Mouse (Mus musculus) hindbrain, embryonic 10.5 days (tissue): ENCODE measurements at regions not wholly inside any gene's neighbourhood (a gene's known extent, or its start where the extent isn't known, plus 50 kb on each side); places are given as distances from the start of the nearest gene placed in this dataset.

Experiments
- DNase-seq: peaks from one replicate; pipeline ENCODE4 v3.0.0-alpha.2; 2017; ENCODE audit warnings: low spot score
- H3K27ac ChIP-seq: fragments of 300-500 bp; sonication (generic); 2 replicates; pipeline ENCODE4 v1.5.1; 2016; ENCODE audit warnings: mild to moderate bottlenecking, moderate library complexity
- H3K27me3 ChIP-seq: fragments of 300-500 bp; sonication (generic); 2 replicates; pipeline ENCODE4 v1.6.1; 2016; ENCODE audit warnings: mild to moderate bottlenecking; ENCODE audit not compliant: poor library complexity, insufficient read depth, severe bottlenecking
- H3K36me3 ChIP-seq: fragments of 300-500 bp; sonication (generic); 2 replicates; pipeline ENCODE4 v1.6.1; 2016; ENCODE audit warnings: mild to moderate bottlenecking, moderate library complexity
- H3K4me1 ChIP-seq: fragments of 300-500 bp; sonication (generic); replicated peaks from 2 replicates; pipeline ENCODE4 v1.6.1; 2016; ENCODE audit warnings: mild to moderate bottlenecking
- H3K4me3 ChIP-seq: fragments of 300-500 bp; sonication (generic); 2 replicates; pipeline ENCODE4 v1.5.1; 2016; ENCODE audit warnings: mild to moderate bottlenecking, moderate library complexity
- H3K9me3 ChIP-seq: fragments of 300-500 bp; sonication (generic); 2 replicates; pipeline ENCODE4 v1.6.1; 2016; ENCODE audit warnings: mild to moderate bottlenecking, moderate library complexity
- WGBS: fragments of 180-500 bp; shearing (Covaris S2); methylation state at CpG from one replicate; pipeline ENCODE4 v1.1.7; 2016; 5-methylcytosine and 5-hydroxymethylcytosine counted together

- no peak overlapping the region for H3K27ac ChIP-seq
- WGBS, result 76% methylated on average over 1 of the region's 1 CpGs
- no peaks in the 10 kb centered on the region for H3K9me3 ChIP-seq
- no peak overlapping the region for H3K4me3 ChIP-seq
- H3K4me1 ChIP-seq, result no peaks in the 10 kb centered on the region
- no peaks in the 10 kb centered on the region for H3K27me3 ChIP-seq
- H3K36me3 ChIP-seq, result no peaks in the 10 kb centered on the region
- no peak for DNase-seq
Measured at GRCm38 (mm10) chr2:48378160-48378559, 435.7 kb upstream of the Acvr2a start.

GRCm38 (mm10) chr2:48378749-48379148, 435.2 kb upstream of the Acvr2a start:
- H3K27me3 ChIP-seq, result no peaks in the 10 kb centered on the region
- no peaks in the 10 kb centered on the region for H3K4me1 ChIP-seq
- H3K36me3 ChIP-seq, result no peaks in the 10 kb centered on the region
- DNase-seq, result no peak
- H3K9me3 ChIP-seq, result no peaks in the 10 kb centered on the region
- no peak overlapping the region for H3K4me3 ChIP-seq
- H3K27ac ChIP-seq, result no peak overlapping the region
- WGBS, result 90% methylated on average over 2 of the region's 2 CpGs

DNA sequence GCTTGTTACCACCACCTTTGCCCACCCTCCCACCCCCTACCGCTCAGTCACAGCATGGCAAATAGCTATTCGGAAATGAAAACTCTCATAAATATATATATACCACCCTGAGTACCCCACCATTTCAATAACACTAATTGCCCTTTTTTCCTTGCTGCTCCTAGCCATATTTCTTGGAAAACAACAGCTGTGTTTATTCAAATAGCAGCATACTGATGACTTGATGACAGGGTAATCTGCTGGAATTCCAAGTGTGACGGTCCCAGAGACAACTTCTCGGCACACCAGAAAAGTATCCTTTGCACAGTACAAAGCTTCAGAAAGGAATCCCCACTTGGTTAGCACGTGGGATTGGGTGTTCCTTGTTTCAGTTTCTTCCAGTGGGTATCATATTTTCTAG, 433.8 kb upstream of the Acvr2a start:
- no peaks in the 10 kb centered on the region for H3K36me3 ChIP-seq
- WGBS, result 70% methylated on average over 5 of the region's 5 CpGs
- no peak overlapping the region for H3K27ac ChIP-seq
- no peaks in the 10 kb centered on the region for H3K27me3 ChIP-seq
- DNase-seq, result no peak
- no peak overlapping the region for H3K4me3 ChIP-seq
- no peaks in the 10 kb centered on the region for H3K4me1 ChIP-seq
- no peaks in the 10 kb centered on the region for H3K9me3 ChIP-seq

- WGBS, result 77% methylated on average over 2 of the region's 2 CpGs
- H3K36me3 ChIP-seq, result no peaks in the 10 kb centered on the region
- no peak overlapping the region for H3K4me3 ChIP-seq
- H3K27me3 ChIP-seq, result no peaks in the 10 kb centered on the region
- H3K4me1 ChIP-seq, result no peaks in the 10 kb centered on the region
- no peak overlapping the region for H3K27ac ChIP-seq
- H3K9me3 ChIP-seq, result no peaks in the 10 kb centered on the region
- no peak for DNase-seq
Measured at GRCm38 (mm10) chr2:48380786-48381185, 433.1 kb upstream of the Acvr2a start.

DNA sequence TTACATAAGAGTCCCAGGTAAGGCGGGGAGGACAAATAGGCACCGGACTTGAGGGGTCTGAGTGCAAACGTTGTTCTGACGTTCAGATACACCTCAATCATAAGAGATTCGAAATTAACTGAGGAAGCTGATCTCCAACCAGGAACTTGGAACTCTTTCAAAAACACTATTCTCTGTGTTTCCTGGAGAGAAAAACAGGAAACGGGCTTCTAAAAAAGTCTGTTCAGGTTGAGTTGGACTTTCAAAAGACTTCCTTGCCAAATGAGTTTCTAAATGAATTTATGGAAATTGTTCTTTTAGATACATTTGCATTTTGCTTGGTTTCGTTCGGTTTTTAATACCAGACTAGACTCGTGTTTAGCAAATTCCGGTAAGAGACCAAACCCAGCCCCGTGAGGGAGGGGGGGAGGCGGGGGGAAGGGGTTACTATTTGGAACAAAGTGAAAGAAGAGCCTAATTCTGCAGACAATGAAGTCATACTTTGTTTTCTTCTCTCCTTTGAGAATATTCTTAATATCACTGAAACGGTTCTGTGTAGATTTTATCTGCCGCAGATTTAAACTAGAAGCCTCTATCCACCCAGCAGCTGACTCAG, 432.3 kb upstream of the Acvr2a start:
- no peak for DNase-seq
- H3K9me3 ChIP-seq, result no peaks in the 10 kb centered on the region
- no peaks in the 10 kb centered on the region for H3K4me1 ChIP-seq
- H3K4me3 ChIP-seq, result no peak overlapping the region
- H3K27ac ChIP-seq, result no peak overlapping the region
- WGBS, result 90% methylated on average over 14 of the region's 14 CpGs
- H3K36me3 ChIP-seq, result no peaks in the 10 kb centered on the region
- H3K27me3 ChIP-seq, result no peaks in the 10 kb centered on the region

DNA sequence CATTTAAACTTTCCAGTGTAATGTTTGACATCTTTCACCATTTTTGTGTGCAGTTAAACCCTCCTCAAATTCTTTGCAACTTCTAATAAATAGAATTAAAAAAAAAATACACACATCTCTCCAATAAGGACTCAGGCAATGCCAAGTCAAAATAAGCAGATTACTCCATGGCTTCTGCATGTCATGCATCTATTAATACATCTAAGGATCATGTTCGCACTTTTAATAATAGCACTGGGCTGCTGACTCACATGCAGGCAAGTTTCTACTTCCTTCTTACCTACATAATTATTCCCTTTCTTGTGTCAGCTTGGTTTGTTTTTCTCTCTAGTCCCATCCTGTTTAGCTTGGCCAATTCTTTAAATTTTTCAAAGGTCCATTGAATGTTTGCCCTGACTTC, 415.4 kb upstream of the Acvr2a start:
- H3K4me1 ChIP-seq, result 0 out of 2 replicates have a peak, but pooled peaks cover 2% of the 10 kb centered on the region
- no peak overlapping the region for H3K27ac ChIP-seq
- H3K36me3 ChIP-seq, result no peaks in the 10 kb centered on the region
- no peaks in the 10 kb centered on the region for H3K27me3 ChIP-seq
- no peaks in the 10 kb centered on the region for H3K9me3 ChIP-seq
- 91% methylated on average over 1 of the region's 1 CpGs for WGBS
- DNase-seq, result no peak
- no peak overlapping the region for H3K4me3 ChIP-seq

DNA sequence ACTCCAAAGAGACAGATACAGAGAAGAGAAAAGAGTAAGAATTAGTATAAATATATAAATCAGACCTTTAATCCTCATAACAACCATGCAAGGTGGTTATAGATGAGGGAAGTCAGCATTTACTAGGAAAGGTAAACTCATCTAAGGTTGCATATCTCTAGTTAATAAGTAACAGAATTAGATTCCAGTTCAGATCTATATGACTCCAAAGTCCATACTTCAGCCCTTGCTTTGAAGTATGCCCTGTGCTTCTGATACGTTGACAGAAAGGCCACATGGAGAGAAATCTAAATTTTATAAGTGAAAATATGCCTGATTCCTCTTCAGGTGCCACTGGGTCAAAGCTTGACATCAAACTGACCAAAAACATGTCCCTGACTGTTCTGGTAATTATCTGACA, 414.7 kb upstream of the Acvr2a start:
- no peak overlapping the region for H3K27ac ChIP-seq
- no peak for DNase-seq
- H3K4me3 ChIP-seq, result no peak overlapping the region
- H3K27me3 ChIP-seq, result no peaks in the 10 kb centered on the region
- H3K4me1 ChIP-seq, result 0 out of 2 replicates have a peak, but pooled peaks cover 2% of the 10 kb centered on the region
- no peaks in the 10 kb centered on the region for H3K36me3 ChIP-seq
- no peaks in the 10 kb centered on the region for H3K9me3 ChIP-seq
- 75% methylated on average over 1 of the region's 1 CpGs for WGBS

DNA sequence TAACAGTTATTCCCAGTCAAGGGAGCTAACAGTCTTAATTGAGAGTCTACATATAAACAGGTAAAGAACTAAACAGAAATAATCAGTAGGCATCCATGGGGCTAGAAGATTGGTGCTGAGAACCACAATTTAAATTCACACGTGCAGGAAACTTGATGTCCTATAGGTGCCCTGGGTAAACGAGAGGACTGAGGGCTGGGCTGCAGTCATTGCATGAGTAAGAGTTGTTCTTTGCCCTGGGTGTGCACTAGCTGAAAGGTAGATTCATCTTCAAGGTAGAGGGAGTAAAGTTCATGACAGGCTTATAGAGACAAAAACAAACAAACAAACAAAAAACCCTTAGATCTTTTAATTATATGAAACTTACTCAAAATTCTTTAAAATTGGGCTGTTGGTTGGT, 411.1 kb upstream of the Acvr2a start:
- no peaks in the 10 kb centered on the region for H3K9me3 ChIP-seq
- no peak for DNase-seq
- H3K4me1 ChIP-seq, result 0 out of 2 replicates have a peak, but pooled peaks cover 2% of the 10 kb centered on the region
- H3K4me3 ChIP-seq, result no peak overlapping the region
- WGBS, result 81% methylated on average over 2 of the region's 2 CpGs
- no peak overlapping the region for H3K27ac ChIP-seq
- no peaks in the 10 kb centered on the region for H3K27me3 ChIP-seq
- H3K36me3 ChIP-seq, result no peaks in the 10 kb centered on the region

GRCm38 (mm10) chr2:48404460-48404859, 409.4 kb upstream of the Acvr2a start:
- no peak for DNase-seq
- Histone ChIP-seq H3K36me3 (no peaks in the 10 kb centered on the region), H3K27me3 (no peaks in the 10 kb centered on the region), H3K4me3 (no peak overlapping the region), H3K4me1 (0 out of 2 replicates have a peak, but pooled peaks cover 2% of the 10 kb centered on the region), H3K9me3 (no peaks in the 10 kb centered on the region), H3K27ac (no peak overlapping the region)
- 88% methylated on average over 3 of the region's 3 CpGs for WGBS

GRCm38 (mm10) chr2:48407876-48408275, 406.0 kb upstream of the Acvr2a start:
- H3K9me3 ChIP-seq, result no peaks in the 10 kb centered on the region
- DNase-seq, result no peak
- no peak overlapping the region for H3K4me3 ChIP-seq
- H3K27ac ChIP-seq, result no peak overlapping the region
- 92% methylated on average over 5 of the region's 5 CpGs for WGBS
- H3K27me3 ChIP-seq, result no peaks in the 10 kb centered on the region
- H3K36me3 ChIP-seq, result no peaks in the 10 kb centered on the region
- H3K4me1 ChIP-seq, result no peaks in the 10 kb centered on the region

- no peak for DNase-seq
- Histone ChIP-seq H3K4me1 (peaks cover 6% of the 10 kb centered on the region; the same call in 1 of the 2 replicates), H3K4me3 (no peak overlapping the region), H3K27ac (no peak overlapping the region), H3K36me3 (no peaks in the 10 kb centered on the region), H3K27me3 (no peaks in the 10 kb centered on the region), H3K9me3 (no peaks in the 10 kb centered on the region)
- WGBS, result 90% methylated on average over 4 of the region's 4 CpGs
Measured at GRCm38 (mm10) chr2:48409876-48410275, 404.0 kb upstream of the Acvr2a start.

- H3K4me3 ChIP-seq, result no peak overlapping the region
- no peaks in the 10 kb centered on the region for H3K27me3 ChIP-seq
- H3K27ac ChIP-seq, result no peak overlapping the region
- no peaks in the 10 kb centered on the region for H3K36me3 ChIP-seq
- WGBS, result 91% methylated on average over 1 of the region's 1 CpGs
- no peaks in the 10 kb centered on the region for H3K9me3 ChIP-seq
- no peak for DNase-seq
- H3K4me1 ChIP-seq, result peaks cover 13% of the 10 kb centered on the region; the same call in 1 of the 2 replicates
Measured at GRCm38 (mm10) chr2:48411392-48411791, 402.5 kb upstream of the Acvr2a start.

DNA sequence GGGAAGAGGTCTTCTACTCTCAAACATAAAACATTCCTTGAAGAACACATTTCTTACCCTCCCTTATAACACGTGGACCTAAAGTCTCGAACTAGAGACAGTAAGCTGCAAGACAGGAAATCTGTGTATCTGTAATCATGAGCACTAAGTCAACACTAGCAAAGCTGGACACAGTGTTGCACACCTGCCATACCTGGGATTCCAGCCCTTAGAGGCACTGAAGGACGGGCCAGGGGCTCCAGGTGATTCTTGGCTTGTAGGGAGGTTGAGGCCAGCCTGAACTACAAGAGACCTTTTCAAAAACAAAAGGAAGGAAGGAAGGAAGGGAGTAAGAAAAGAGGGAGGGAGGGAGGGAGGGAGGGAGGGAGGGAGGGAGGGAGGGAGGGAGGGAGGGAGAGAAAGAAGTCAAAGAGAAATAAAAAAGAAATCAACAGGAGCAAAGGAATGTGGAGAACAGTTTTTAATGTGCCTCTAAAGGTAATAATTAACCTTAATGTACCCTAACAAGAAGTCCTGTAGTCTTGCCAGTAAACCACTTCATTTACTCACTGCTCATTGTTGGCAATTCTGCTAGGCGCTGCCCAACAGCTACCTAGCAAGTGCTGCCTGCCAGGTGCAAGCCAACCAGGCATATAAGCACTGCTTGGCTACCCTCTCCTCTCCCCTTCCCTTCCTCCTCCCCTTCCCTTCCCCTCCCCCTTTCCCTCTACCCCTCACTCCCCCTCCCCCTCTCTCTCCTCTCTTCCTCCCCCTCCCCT, 401.0 kb upstream of the Acvr2a start:
- Histone ChIP-seq H3K36me3 (no peaks in the 10 kb centered on the region), H3K27me3 (no peaks in the 10 kb centered on the region), H3K4me1 (peaks cover 13% of the 10 kb centered on the region; the same call in 1 of the 2 replicates), H3K27ac (no peak overlapping the region), H3K4me3 (no peak overlapping the region), H3K9me3 (no peaks in the 10 kb centered on the region)
- WGBS, result 84% methylated on average over 4 of the region's 4 CpGs
- no peak for DNase-seq
